Mouse (Mus musculus): ENCODE measurements around the gene Exoc7.
A peak's percentile ranks its signal among the peaks of the same experiment; 100 is the strongest.

Gene Exoc7

DNA sequence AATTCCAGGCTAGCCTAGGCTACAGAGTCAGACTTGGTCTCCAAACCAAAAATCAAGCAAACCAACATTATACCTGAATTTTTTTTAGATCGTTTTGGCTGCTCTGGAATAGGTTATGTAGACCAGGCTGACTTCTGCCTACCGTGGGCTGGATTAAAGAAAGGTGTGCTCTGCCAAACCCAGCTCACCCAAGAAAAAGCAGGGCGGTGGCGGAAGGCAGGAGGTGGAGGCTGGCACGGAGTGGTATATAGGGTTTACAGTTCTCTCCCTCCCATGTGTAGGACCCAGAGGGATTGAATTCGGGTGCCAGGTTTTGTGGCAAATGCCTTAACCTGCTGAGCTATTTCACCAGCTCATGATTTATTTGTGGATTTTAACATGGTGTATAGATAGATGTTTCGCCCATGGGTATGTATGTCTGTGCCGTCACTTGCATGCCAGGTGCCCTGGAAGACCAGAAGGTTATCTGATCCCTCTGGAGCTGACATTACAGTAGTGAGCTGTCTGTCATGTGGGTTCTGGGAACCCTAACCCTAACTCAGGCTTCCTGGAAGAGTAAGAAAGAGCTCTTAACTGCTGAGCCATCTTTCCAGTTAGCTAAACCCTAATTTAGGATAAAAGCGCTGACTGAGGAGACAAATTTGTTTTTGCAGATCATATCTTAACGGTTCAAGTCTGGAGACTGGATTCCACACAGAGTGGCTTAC lies at the start of gene Exoc7:
Gene Exoc7, minus strand, starts transcription at position 215 of the 707 bp plus-strand sequence.
- DNase-seq = no peak

DNA sequence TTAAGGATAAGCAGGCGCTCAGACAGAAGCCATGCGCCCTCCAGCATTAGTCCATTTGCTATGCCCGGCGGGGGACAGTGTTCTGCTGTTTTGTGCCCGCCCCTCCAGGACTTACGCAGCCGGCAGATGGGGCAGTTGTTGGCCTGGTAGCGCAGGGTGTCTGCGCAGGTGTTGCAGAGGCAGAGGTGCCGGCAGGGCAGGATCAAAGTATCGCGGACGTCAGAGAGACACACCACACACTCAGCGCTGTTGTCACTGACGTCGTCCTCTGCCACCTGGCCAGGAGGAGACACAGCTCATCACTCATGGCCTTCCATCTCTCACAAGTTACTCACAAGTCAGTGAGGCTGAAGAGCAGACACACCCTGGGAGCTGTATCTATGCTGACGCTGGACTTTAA lies 47.5 kb upstream of the Exoc7 start:
- DNase-seq = no peak

DNA sequence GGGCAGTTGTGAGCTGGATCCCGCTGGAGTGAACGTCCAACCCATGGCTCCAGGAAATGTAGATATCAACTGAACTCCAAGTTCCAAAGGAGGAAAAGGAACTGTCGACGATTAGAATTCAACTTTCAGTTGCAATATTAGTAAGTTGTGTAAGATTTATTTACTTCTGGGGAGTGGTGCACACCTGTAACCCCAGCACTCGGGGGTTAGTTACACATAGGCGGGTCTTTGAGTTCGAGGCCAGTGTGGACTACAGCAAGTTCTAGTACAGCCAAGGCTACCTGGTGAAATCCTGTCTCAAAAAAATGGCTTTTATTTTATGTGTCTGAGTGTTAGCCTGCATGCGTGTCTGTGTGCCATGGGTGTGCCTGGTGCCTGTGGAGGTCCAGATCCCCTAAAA lies 46.5 kb upstream of the Exoc7 start:
- no peak for DNase-seq

DNA sequence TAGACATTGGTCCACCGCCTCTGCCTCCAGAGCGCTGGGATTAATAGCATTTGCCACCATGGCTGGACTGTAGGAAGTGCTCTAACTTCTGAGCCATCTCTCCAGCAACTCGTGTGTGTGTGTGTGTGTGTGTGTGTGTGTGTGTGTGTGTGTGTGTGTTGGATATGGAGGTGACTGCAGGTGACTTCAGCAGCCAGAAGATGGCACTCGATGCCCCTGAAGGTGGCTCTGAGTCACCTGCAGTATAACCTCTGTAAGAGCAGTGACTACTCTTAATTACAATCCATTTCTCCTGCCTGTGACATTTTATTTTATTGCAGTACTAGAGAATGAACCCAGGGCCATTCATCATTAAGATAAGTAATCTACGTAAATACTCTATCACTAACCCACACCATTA lies 44.3 kb upstream of the Exoc7 start:
- no peak for DNase-seq

- no peak for DNase-seq
Observed at GRCm38 (mm10) chr11:116347955-116348354, 40.9 kb upstream of the Exoc7 start.

GRCm38 (mm10) chr11:116347012-116347411 lies 40.0 kb upstream of the Exoc7 start:
- no peak for DNase-seq

GRCm38 (mm10) chr11:116342069-116342791 lies 35.2 kb upstream of the Exoc7 start:
- DNase-seq = no peak

DNA sequence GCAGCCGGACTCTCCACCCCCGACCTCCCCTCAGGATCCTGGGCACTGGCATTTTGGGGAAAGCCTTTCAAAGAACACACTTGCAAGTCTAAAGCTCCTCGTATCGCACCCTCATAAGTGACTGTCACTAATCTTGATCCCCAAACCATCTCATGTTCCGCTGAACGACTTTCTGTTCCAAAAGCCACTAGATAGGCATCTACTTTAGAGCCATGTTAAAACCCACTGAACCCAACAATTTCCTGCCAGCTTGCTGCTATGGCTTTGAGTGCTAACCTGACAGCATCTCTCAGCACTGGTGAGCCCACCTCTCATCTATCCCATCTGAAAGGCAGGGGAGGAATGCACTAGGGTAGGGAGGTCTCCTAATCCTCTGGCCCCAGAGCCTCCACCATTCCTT lies 30.5 kb upstream of the Exoc7 start:
- no peak for DNase-seq

DNA sequence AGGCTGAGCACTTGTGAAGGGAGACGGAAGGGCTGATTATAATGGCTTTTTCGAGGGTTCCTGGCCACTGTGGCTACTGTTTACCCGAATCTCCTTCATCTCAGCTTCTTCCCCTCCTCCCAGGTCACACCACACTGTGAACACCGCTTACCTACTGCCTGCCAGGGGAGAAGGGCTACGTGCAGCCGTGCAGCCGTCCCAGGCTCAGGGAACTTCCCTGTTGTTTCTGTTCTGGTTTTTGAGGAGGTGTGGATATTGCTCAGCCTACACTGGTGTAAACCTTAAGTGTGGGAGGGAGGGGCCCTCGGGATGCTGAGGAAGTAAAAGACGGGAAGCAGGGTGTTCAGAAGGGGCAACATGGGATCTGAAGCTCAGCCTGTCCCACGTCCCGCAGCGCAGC lies 30.0 kb upstream of the Exoc7 start:
- no peak for DNase-seq

GRCm38 (mm10) chr11:116336393-116336792 lies 29.4 kb upstream of the Exoc7 start:
- no peak for DNase-seq

GRCm38 (mm10) chr11:116335244-116336036 lies 28.4 kb upstream of the Exoc7 start, which contains the start of gene Foxj1:
TSS of gene Foxj1 (minus strand) at chr11:116335399.
- peak; percentile 80 for DNase-seq

GRCm38 (mm10) chr11:116334417-116334782 lies 27.4 kb upstream of the Exoc7 start:
- no peak for DNase-seq

DNA sequence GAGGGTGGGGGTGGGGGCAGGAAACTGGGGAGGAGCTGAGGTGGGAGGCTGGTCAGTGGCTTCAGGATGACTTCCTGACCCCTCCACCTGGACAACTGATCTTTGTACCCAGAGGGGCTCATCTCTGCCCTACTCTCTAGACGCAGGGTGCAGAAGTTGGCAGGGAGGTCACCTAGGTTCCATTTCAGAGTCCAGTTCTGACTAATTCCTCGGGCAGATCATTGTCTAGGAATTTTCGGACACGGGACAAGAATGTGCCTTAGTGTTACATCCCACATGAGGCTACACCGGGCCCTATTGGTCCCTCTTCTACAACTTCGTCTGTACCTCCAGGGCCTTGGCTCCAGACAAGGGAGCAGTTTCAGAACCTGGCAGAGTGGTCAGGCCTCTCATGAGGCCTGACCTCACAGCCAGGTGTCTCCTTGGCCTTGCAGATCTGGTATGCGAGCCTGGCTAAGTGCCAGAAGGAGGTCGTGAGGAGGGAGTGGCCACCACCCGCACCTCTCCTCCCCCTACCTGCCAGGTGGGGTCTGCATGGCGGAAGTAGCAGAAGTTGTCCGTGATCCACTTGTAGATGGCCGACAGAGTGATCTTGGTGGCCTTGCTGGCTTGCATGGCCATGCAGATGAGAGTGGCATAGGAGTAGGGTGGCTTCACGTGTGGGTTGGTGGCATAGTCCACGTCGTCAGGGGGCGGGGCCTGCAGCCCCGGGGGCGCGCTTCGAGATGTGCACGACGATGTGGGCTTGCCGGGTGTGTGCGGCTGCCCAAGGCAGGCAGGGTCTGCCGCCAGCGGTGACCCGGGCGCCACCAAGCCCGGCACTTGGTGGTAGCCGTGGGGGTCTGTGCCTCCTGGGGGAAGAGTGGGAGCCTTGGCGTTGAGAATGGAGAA lies 26.7 kb upstream of the Exoc7 start:
- DNase-seq = no peak

- no peak for DNase-seq
Observed at GRCm38 (mm10) chr11:116332983-116333270, 25.9 kb upstream of the Exoc7 start.

- DNase-seq = peak; percentile 28
Observed at GRCm38 (mm10) chr11:116332232-116332982, 25.4 kb upstream of the Exoc7 start.

- no peak for DNase-seq
Observed at GRCm38 (mm10) chr11:116330211-116330518, 23.1 kb upstream of the Exoc7 start.

DNA sequence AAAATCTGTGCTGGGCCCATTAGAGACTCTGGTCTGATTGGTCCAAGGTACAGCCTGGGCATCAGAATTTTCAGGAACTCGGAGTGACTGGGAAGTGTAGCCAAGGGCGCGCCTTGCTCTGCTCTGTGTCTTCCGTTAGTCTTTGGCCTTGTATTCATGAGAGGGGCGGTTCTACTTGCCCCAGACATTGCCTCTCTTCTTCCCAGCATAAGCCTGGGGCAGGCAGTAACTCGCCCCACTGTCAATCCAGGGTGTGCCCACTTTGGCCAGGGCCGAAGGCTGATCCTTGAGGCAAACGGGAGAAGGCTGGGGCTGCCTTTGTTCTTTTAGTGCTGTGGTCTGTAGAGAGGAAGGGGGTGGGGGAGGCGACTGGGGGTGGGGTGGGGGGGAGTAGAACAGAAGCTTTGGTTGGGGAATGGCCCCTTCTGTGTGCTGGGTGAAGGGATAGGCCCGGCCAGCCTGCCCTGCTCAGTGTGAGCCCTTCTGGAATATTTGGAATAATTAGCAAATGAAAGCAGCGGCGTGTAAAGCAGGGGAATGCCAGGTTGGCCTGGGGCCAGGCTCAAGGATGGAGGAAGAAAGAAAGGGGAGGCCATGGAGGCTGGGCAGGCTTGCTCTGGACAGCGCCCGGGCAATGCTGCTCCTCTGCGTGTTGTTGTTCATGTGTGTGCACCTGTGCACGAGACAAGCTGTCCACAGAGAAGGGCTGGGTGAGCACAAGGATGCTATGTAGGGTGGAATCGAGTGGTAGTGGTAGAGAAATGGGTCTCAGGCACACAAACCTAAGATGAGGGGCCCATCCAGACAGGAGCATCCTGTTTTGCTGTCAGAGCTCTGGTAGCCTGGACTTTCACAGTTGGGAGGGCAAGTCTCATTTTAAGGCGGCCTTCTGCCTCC lies 22.5 kb upstream of the Exoc7 start:
- no peak for DNase-seq

- DNase-seq = no peak
Observed at GRCm38 (mm10) chr11:116326963-116327603, 20.1 kb upstream of the Exoc7 start.

DNA sequence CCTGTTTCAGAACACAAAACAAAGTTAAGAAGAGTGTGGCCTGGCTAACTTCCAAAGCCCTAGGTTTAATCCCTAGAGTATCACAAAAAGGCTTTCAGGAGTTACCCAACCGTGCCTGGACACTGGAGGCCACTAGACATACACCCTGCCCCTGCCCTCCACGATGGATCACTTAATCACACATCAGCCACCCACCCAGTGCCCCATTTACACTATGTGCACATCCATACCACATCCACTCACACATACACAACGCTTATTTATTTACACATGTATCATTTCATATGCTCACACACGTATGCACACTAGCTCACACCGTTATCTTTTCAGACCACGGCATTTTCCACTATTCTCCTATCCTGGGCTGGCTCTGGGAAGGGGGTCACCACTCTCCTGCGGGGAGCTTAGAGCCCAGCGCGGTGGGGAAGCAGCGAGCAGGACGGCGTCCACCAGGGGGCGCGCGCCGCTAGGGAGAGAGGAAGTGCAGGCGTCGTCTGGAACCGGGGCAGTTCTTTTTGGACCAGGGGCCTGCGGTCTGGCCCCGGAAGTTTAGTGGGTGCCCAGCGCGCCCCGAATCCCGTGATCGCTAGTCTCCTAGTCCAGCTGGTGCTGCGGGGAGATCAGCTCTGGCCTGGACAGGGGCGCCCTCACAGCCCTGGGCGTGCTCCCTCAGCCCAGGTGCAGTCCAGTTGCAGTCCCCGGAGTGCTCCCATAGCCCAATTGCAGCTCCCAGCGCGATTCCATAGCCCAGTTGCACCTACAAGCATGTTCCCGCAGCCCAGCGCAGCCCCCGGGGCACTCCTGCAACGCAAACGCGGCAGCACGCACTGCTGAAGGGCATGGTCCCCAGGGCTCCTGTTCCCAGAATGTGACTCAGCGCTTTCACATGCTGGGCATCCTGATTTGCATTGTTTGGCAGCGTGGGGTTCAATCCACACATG lies 12.0 kb upstream of the Exoc7 start:
- peak; percentile 78 for DNase-seq

GRCm38 (mm10) chr11:116312359-116312758 lies 5.3 kb upstream of the Exoc7 start:
- no peak for DNase-seq
